ENCODE assay signal across 27 mouse cellular contexts in the genomic region with DNA sequence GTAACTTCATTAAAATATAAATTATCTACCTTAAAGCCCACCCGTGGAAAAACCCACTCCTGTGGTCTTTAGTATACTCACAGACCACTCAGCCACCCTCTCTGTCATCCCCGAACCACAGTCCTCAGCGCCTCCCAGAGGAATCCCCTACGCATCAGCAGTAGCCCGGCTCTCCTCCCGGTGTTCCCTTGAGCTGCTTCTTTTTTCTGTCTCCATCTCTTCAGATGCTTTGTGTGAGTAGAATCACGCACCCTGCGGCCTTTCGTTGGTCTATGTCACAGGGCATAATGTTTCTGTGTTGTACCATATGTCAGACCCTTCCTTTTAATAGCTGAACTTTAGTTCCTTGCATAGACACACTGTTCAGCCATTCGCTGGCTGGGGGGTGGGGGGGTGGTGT. TPM values are rescaled to one million over a fixed set of nuclear protein-coding genes. Genes with fewer than 3 reads are reported as not detected.
"Had no signal": no experiment of that assay in that cellular context is flagged by ENCODE, and none has a peak within 500 bp of the region (broad histone marks: within the 10 kb centered on the region; RNA-seq: fewer than 3 reads in every experiment).

No protein-coding gene starts in this region.

- H3K4me2 ChIP-seq: heart, embryonic 13.5 days; heart, embryonic 15.5 days; hindbrain, embryonic 12.5 days; hindbrain, embryonic 14.5 days; intestine, embryonic 15.5 days; limb, embryonic 13.5 days; limb, embryonic 15.5 days; liver, embryonic 12.5 days had no signal

- H3K4me3 ChIP-seq: gastrocnemius, adult 2 months; heart, adult 2 months; heart, embryonic 13.5 days; heart, embryonic 15.5 days; hindbrain, embryonic 10.5 days; hindbrain, embryonic 12.5 days; intestine, embryonic 15.5 days; layer of hippocampus, adult 2 months; left cerebral cortex, adult 2 months; limb, embryonic 13.5 days; limb, embryonic 15.5 days; liver, embryonic 12.5 days had no signal

- H3K4me1 ChIP-seq: heart, embryonic 13.5 days; heart, embryonic 15.5 days; hindbrain, embryonic 10.5 days; hindbrain, embryonic 12.5 days; intestine, embryonic 15.5 days; limb, embryonic 15.5 days; liver, embryonic 12.5 days had no signal

- H3K36me3 ChIP-seq: heart, embryonic 13.5 days; heart, embryonic 15.5 days; hindbrain, embryonic 10.5 days; hindbrain, embryonic 12.5 days; intestine, embryonic 15.5 days; limb, embryonic 13.5 days; limb, embryonic 15.5 days; liver, embryonic 12.5 days had no signal

- ATAC-seq: hindbrain, embryonic 16.5 days; inflammation-experienced regulatory T-cells, adult 6 months; intestine, embryonic 15.5 days; intestine, postnatal 0 days; liver, embryonic 12.5 days had no signal

- H3K9me3 ChIP-seq: intestine, embryonic 15.5 days; limb, embryonic 15.5 days had no signal

- H3K9ac ChIP-seq: heart, embryonic 13.5 days; heart, embryonic 15.5 days; hindbrain, embryonic 12.5 days; hindbrain, embryonic 14.5 days; intestine, embryonic 15.5 days; limb, embryonic 13.5 days; limb, embryonic 15.5 days; liver, embryonic 12.5 days; liver, embryonic 14.5 days had no signal

- DNase-seq: gastrocnemius, adult 2 months; gastrocnemius, postnatal 10 days; gastrocnemius, postnatal 25 days; heart, adult 2 months; heart, postnatal 14 days; heart, postnatal 36 days; kidney, adult 18-20 months; kidney, adult 8-10 months; kidney, postnatal 25 days; kidney, postnatal 4 days; left cerebral cortex, postnatal 4 days had no signal

- H3K27me3 ChIP-seq: heart, embryonic 13.5 days; heart, embryonic 15.5 days; hindbrain, embryonic 12.5 days; intestine, embryonic 15.5 days; limb, embryonic 13.5 days; limb, embryonic 15.5 days; liver, embryonic 12.5 days had no signal

- H3K27ac ChIP-seq: gastrocnemius, adult 2 months; heart, adult 2 months; heart, embryonic 13.5 days; heart, embryonic 15.5 days; hindbrain, embryonic 10.5 days; hindbrain, embryonic 12.5 days; hindbrain, embryonic 14.5 days; intestine, embryonic 15.5 days; kidney, postnatal 0 days; layer of hippocampus, adult 2 months; left cerebral cortex, adult 2 months; limb, embryonic 13.5 days; limb, embryonic 15.5 days; liver, embryonic 12.5 days; liver, embryonic 14.5 days had no signal

RNA-seq across cellular contexts. Expression of gene Gm10320, which starts 36.2 kb away (rescaled TPM):
- polyA plus RNA-seq: hindbrain, embryonic 12.5 days had no signal
